Mouse (Mus musculus) heart, embryonic 10.5 days (tissue): Measurements from ENCODE around the gene Serpina3n. TPM values are rescaled to one million over a fixed set of nuclear protein-coding genes. Genes with fewer than 3 reads are reported as not detected.

Source experiments
- DNase-seq: peaks from one replicate; pipeline ENCODE4 v3.0.0-alpha.2; 2017; ENCODE audit warnings: low spot score
- H3K27ac ChIP-seq: fragments of 300-500 bp; sonication (generic); 2 replicates; pipeline ENCODE4 v1.5.1; 2016; ENCODE audit warnings: mild to moderate bottlenecking
- H3K27me3 ChIP-seq: fragments of 300-500 bp; sonication (generic); 2 replicates; pipeline ENCODE4 v1.6.1; 2016; ENCODE audit warnings: mild to moderate bottlenecking; ENCODE audit not compliant: poor library complexity, insufficient read depth, severe bottlenecking
- H3K36me3 ChIP-seq: fragments of 300-500 bp; sonication (generic); 2 replicates; pipeline ENCODE4 v1.6.1; 2016; ENCODE audit warnings: mild to moderate bottlenecking, moderate library complexity
- H3K4me1 ChIP-seq: fragments of 300-500 bp; sonication (generic); 2 replicates; pipeline ENCODE4 v1.6.1; 2016; ENCODE audit warnings: mild to moderate bottlenecking
- H3K4me3 ChIP-seq: fragments of 300-500 bp; sonication (generic); 2 replicates; pipeline ENCODE4 v1.5.1; 2016; ENCODE audit warnings: mild to moderate bottlenecking, moderate library complexity
- H3K9me3 ChIP-seq: fragments of 300-500 bp; sonication (generic); 2 replicates; pipeline ENCODE4 v1.6.1; 2016; ENCODE audit warnings: mild to moderate bottlenecking, moderate library complexity
- WGBS: fragments of 180-500 bp; shearing (Covaris S2); methylation state at CpG from one replicate; pipeline ENCODE4 v1.1.7; 2016; 5-methylcytosine and 5-hydroxymethylcytosine counted together
- polyA plus RNA-seq: library from polyadenylated mRNA; unstranded; fragments of >200 nt; fragmentation: Nextera tagmentation; extraction: Ambion mirVana; gene quantifications from 2 replicates; pipeline ENCODE4 v1.2.1, GENCODE M21; 2016

Gene Serpina3n
- polyA plus RNA-seq, 1 experiment from 2014 or later = 0.08 TPM

DNA sequence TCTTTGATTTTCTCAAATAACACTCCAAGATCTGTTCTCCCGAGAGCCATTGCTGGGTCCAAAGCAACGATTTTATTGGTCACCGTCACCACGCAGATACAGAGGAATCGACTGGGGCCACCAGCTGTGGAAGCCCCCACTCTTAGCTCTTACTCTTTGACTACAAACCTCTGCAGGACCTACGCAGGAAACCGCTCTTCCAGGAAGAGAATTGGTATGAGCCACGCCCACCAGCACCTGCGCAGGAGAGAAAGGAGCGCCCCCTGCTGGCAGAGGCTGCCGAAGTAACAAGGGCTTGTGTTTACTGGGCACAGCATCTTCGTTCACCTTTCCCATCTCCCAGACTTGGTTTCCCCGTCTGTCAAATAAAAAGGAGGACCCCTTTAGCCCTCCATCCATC, 41.6 kb downstream of the Serpina3n start:
- Histone ChIP-seq H3K4me1 (0 out of 2 replicates have a peak, but pooled peaks cover 3% of the 10 kb centered on the region), H3K27ac (no peak overlapping the region), H3K9me3 (no peaks in the 10 kb centered on the region), H3K4me3 (no peak overlapping the region), H3K27me3 (peaks cover 51% of the 10 kb centered on the region), H3K36me3 (no peaks in the 10 kb centered on the region)
- DNase-seq = no peak
- WGBS = 27% methylated on average over 13 of the region's 13 CpGs

- peaks cover 44% of the 10 kb centered on the region for H3K27me3 ChIP-seq
- no peak overlapping the region for H3K4me3 ChIP-seq
- H3K4me1 ChIP-seq = no peaks in the 10 kb centered on the region
- 72% methylated on average over 10 of the region's 10 CpGs for WGBS
- H3K36me3 ChIP-seq = no peaks in the 10 kb centered on the region
- no peaks in the 10 kb centered on the region for H3K9me3 ChIP-seq
- no peak for DNase-seq
- H3K27ac ChIP-seq = no peak overlapping the region
Measured at GRCm38 (mm10) chr12:104450257-104450656, 43.7 kb downstream of the Serpina3n start.

DNA sequence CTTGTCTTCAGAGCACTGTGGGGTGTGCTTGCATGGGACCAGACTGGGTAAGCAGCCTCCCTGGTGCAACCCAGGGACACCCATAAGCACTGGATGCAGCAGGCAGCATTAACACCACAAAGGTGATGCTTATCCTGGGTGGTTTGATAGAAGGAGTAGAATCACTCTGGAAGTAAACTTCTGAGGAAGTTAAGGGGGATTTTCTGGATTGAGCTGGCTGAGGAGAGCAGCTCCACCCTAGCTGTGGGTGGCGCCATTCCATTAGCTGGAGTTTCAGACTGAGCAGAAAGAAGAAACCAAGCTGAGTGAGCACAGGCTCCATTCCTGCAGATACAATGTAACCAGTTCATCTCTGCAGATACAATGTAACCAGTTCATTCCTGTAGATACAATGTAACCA, 46.5 kb downstream of the Serpina3n start:
- no peaks in the 10 kb centered on the region for H3K36me3 ChIP-seq
- H3K27ac ChIP-seq = no peak overlapping the region
- H3K9me3 ChIP-seq = no peaks in the 10 kb centered on the region
- H3K4me1 ChIP-seq = no peaks in the 10 kb centered on the region
- 55% methylated on average over 1 of the region's 1 CpGs for WGBS
- H3K27me3 ChIP-seq = peaks cover 20% of the 10 kb centered on the region
- DNase-seq = no peak
- no peak overlapping the region for H3K4me3 ChIP-seq

- Histone ChIP-seq H3K4me1 (peaks cover 7% of the 10 kb centered on the region), H3K27ac (no peak overlapping the region), H3K36me3 (no peaks in the 10 kb centered on the region), H3K9me3 (no peaks in the 10 kb centered on the region), H3K27me3 (peaks cover 22% of the 10 kb centered on the region), H3K4me3 (no peak overlapping the region)
- no peak for DNase-seq
- 54% methylated on average over 6 of the region's 6 CpGs for WGBS
Measured at GRCm38 (mm10) chr12:104459377-104459776, 52.8 kb downstream of the Serpina3n start.

DNA sequence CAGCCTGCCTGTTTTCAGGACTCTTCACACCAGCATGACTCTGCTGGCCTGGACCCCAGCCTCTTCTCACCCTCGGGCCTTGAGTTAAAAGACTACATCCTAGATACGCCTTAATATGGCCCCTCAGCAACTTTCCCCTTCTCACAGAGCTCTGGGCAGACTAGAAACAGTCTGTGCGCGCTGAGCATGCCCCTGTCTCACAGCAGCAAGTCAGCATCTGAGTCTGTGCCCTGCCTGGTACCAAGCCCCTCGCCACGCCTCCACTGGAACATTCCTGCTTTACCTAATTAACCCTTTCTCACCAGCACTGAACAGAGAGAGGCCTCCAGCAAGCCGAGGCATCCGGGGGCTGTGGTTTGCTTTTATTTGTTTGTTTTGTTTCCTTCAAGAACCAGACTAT, 54.8 kb downstream of the Serpina3n start:
- 30% methylated on average over 8 of the region's 8 CpGs for WGBS
- H3K27ac ChIP-seq = 0 out of 2 replicates have a peak overlapping the region, but pooled peaks have one; percentile 22
- no peaks in the 10 kb centered on the region for H3K36me3 ChIP-seq
- no peaks in the 10 kb centered on the region for H3K9me3 ChIP-seq
- no peak overlapping the region for H3K4me3 ChIP-seq
- DNase-seq = no peak
- H3K4me1 ChIP-seq = peaks cover 11% of the 10 kb centered on the region
- H3K27me3 ChIP-seq = peaks cover 31% of the 10 kb centered on the region

Other genes starting within 250 kb of the Serpina3n start
- not detected in 2 replicates for gene Serpina3f, start 192.2 kb upstream of the Serpina3n start, polyA plus RNA-seq
- gene Serpina3g, start 170.5 kb upstream of the Serpina3n start, polyA plus RNA-seq = 0.20 and 0.59 TPM in 2 replicates
- gene Serpina3i, start 143.6 kb upstream of the Serpina3n start, polyA plus RNA-seq = 0.06 TPM in 1 of 2 replicates, not detected in the other
- gene Serpina3j, start 92.2 kb upstream of the Serpina3n start, polyA plus RNA-seq = not detected in 2 replicates
- gene Serpina3k, start 68.2 kb upstream of the Serpina3n start, polyA plus RNA-seq = not detected in 2 replicates
- gene Serpina3m, start 68.2 kb upstream of the Serpina3n start, polyA plus RNA-seq = not detected in 2 replicates
- gene Gsc, start 66.6 kb downstream of the Serpina3n start, polyA plus RNA-seq = 1.2 and 4.0 TPM in 2 replicates